Mouse (Mus musculus): ENCODE measurements around the gene Dgkd. TPM values are rescaled to one million over a fixed set of nuclear protein-coding genes. Genes with fewer than 3 reads are reported as not detected.

The Dgkd gene
- polyA plus RNA-seq, 1 experiment from 2014 or later = 22.6 TPM

DNA sequence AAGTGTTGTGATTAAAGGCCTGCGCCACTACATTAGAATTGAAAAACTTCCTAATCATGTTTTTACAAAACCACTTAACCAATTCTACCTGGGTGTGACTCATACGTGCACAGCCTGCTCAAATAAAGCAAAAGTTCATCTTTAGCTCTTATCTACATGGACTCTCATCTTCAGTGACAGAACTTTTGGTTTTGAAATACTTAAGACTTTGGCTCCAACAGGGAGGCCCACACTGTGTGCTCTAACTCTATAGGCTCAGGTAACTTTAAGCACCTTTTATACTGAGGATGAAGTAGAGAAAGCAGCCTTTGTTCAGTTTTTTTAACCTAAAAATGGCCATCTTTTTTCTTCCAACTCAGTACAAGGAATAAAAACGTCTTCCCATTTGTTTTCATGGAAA, 100.0 kb downstream of the Dgkd start:
- Histone ChIP-seq H3K4me1 (ENCODE audit: control insufficient read depth, insufficient read depth, low read length) (peaks cover 3% of the 10 kb centered on the region; the same call in 1 of the 2 replicates), H3K27ac (ENCODE audit: low read length) (no peak overlapping the region), H3K36me3 (ENCODE audit: control insufficient read depth, insufficient read depth) (peaks cover 68% of the 10 kb centered on the region), H3K9me3 (replicated peaks; ENCODE audit: control insufficient read depth, low read length) (no peaks in the 10 kb centered on the region), H3K9ac (ENCODE audit: low read length) (no peak overlapping the region), H3K4me3 (ENCODE audit: low read length) (no peak overlapping the region), H3K27me3 (ENCODE audit: control insufficient read depth, insufficient read depth, low read length) (no peaks in the 10 kb centered on the region), H3K4me2 (ENCODE audit: low read depth, low read length) (no peak overlapping the region)
- no peak for ATAC-seq (replicated peaks; ENCODE audit: extremely low read depth, insufficient read depth, low FRiP score)
- 82% methylated on average over 3 of the region's 3 CpGs for WGBS

DNA sequence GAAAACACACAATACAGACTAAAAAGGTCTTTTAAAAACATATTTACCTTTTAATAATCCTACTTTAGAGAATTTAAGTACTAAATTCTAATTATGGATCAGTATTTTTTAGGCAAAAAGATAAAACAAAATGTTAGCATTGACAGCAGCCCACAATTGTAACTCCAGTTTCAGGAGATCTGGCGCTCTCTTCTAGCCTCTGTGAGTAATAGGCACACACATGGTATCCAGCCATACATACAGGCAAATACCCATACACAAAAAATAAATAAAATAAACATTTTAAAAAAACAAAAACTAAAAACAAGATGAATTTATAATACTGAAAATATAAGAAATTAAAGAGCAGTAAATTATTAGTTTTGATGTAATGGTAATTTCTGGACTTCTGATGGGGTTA, 105.8 kb downstream of the Dgkd start:
- 96% methylated on average over 1 of the region's 1 CpGs for WGBS
- Histone ChIP-seq H3K9ac (ENCODE audit: low read length) (no peak overlapping the region), H3K27ac (ENCODE audit: low read length) (no peak overlapping the region), H3K4me2 (ENCODE audit: low read depth, low read length) (no peak overlapping the region), H3K4me1 (ENCODE audit: control insufficient read depth, insufficient read depth, low read length) (no peaks in the 10 kb centered on the region; the same call in 1 of the 2 replicates), H3K27me3 (ENCODE audit: control insufficient read depth, insufficient read depth, low read length) (no peaks in the 10 kb centered on the region), H3K36me3 (ENCODE audit: control insufficient read depth, insufficient read depth) (peaks cover 39% of the 10 kb centered on the region), H3K4me3 (ENCODE audit: low read length) (no peak overlapping the region), H3K9me3 (replicated peaks; ENCODE audit: control insufficient read depth, low read length) (no peaks in the 10 kb centered on the region)
- no peak for ATAC-seq (replicated peaks; ENCODE audit: extremely low read depth, insufficient read depth, low FRiP score)

DNA sequence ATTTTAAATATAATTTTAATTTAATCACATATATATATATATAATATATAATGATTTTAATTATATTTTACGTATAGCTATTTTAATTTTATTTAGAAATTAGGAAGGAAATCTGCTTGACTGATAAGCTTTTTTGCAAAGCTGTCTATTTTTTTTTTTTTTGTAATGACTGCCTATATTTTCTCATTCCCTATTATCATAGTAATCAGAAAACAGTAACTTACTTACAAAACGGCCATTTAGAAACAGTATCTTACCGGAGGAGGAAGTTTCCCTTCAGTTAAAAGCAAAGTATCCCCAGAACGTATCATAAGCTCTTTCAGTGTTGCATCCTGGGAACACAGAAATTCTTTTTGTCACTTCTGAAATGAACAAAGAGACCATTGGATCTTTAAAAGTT, 106.4 kb downstream of the Dgkd start:
- Histone ChIP-seq H3K4me3 (ENCODE audit: low read length) (no peak overlapping the region), H3K4me1 (ENCODE audit: control insufficient read depth, insufficient read depth, low read length) (no peaks in the 10 kb centered on the region; the same call in 1 of the 2 replicates), H3K27me3 (ENCODE audit: control insufficient read depth, insufficient read depth, low read length) (no peaks in the 10 kb centered on the region), H3K9me3 (replicated peaks; ENCODE audit: control insufficient read depth, low read length) (no peaks in the 10 kb centered on the region), H3K36me3 (ENCODE audit: control insufficient read depth, insufficient read depth) (peaks cover 45% of the 10 kb centered on the region), H3K27ac (ENCODE audit: low read length) (no peak overlapping the region), H3K9ac (ENCODE audit: low read length) (no peak overlapping the region), H3K4me2 (ENCODE audit: low read depth, low read length) (no peak overlapping the region)
- WGBS = 69% methylated on average over 4 of the region's 4 CpGs
- no peak for ATAC-seq (replicated peaks; ENCODE audit: extremely low read depth, insufficient read depth, low FRiP score)

DNA sequence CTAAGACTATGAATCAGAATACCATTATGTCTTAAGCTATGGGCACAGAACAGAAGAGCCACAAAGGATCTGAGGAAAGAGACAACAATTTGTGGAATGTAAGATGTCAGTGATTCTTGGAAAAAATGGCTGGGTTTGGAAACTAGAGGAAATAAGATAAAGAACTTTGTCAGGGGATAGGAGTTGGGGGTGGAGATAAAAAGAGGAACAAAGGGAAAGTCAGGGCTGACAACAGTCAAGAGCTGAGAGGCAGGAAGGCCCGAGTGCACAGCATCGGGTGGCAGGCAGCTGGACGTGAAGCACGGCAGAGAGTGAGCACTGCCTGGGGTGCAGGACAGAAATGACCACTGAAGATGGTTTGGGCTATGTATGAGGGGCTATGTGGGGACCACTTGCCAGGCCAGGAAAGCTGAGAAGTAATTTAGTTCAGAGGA, 106.9 kb downstream of the Dgkd start:
- Histone ChIP-seq H3K4me2 (ENCODE audit: low read depth, low read length) (no peak overlapping the region), H3K27ac (ENCODE audit: low read length) (no peak overlapping the region), H3K9me3 (replicated peaks; ENCODE audit: control insufficient read depth, low read length) (no peaks in the 10 kb centered on the region), H3K27me3 (ENCODE audit: control insufficient read depth, insufficient read depth, low read length) (no peaks in the 10 kb centered on the region), H3K4me1 (ENCODE audit: control insufficient read depth, insufficient read depth, low read length) (no peaks in the 10 kb centered on the region; the same call in 1 of the 2 replicates), H3K9ac (ENCODE audit: low read length) (no peak overlapping the region), H3K36me3 (ENCODE audit: control insufficient read depth, insufficient read depth) (peaks cover 47% of the 10 kb centered on the region), H3K4me3 (ENCODE audit: low read length) (no peak overlapping the region)
- WGBS = 18% methylated on average over 4 of the region's 4 CpGs
- ATAC-seq (replicated peaks; ENCODE audit: extremely low read depth, insufficient read depth, low FRiP score) = no peak

DNA sequence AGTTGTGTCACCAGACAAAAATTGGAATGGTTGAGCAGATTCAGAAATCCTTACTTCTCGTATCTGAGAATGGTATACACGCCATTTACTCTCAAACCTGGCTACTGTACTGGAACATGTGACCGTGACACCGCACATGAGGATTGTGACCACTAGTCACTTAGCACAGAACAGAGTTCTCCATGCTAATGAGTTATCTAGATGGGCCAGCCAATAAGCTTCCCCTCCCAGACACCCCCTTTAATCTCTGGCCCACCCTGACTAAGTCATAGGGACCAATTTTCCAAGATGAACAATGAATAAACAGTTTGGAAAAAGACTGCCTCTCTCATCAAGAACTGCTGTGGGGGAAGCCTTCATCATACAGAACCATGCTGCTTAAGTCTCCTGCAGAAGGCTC, 107.7 kb downstream of the Dgkd start:
- no peak for ATAC-seq (replicated peaks; ENCODE audit: extremely low read depth, insufficient read depth, low FRiP score)
- Histone ChIP-seq H3K27ac (ENCODE audit: low read length) (no peak overlapping the region), H3K4me2 (ENCODE audit: low read depth, low read length) (no peak overlapping the region), H3K27me3 (ENCODE audit: control insufficient read depth, insufficient read depth, low read length) (no peaks in the 10 kb centered on the region), H3K4me3 (ENCODE audit: low read length) (no peak overlapping the region), H3K4me1 (ENCODE audit: control insufficient read depth, insufficient read depth, low read length) (no peaks in the 10 kb centered on the region; the same call in 1 of the 2 replicates), H3K9me3 (replicated peaks; ENCODE audit: control insufficient read depth, low read length) (no peaks in the 10 kb centered on the region), H3K36me3 (ENCODE audit: control insufficient read depth, insufficient read depth) (peaks cover 40% of the 10 kb centered on the region), H3K9ac (ENCODE audit: low read length) (no peak overlapping the region)
- 93% methylated on average over 4 of the region's 4 CpGs for WGBS

- 49% methylated on average over 2 of the region's 2 CpGs for WGBS
Measured at GRCm38 (mm10) chr1:87961459-87962167, 108.5 kb downstream of the Dgkd start.

DNA sequence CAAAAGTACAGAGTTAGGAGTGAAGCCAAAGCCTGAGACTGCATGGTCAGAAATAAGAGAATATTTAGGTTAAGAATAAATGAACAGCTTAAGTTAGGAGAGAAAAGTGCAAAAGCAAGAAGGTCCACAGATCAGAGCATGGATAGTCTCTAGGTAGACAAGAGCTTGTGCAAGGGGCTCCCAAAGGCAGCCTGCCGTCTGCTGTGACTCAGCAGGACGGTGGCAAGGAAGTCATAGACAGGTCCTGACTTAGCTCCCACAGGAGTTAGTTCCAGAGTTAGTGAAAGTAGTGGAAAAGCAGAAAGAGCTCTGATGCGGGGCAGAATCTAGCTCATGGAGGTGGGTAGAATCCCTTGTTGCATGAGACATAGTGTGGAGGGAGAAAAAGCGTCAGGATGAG, 117.3 kb downstream of the Dgkd start:
- Histone ChIP-seq H3K4me1 (ENCODE audit: control insufficient read depth, insufficient read depth, low read length) (no peaks in the 10 kb centered on the region), H3K36me3 (ENCODE audit: control insufficient read depth, insufficient read depth) (peaks cover 41% of the 10 kb centered on the region), H3K4me2 (ENCODE audit: low read depth, low read length) (no peak overlapping the region), H3K9me3 (replicated peaks; ENCODE audit: control insufficient read depth, low read length) (no peaks in the 10 kb centered on the region), H3K9ac (ENCODE audit: low read length) (no peak overlapping the region), H3K4me3 (ENCODE audit: low read length) (no peak overlapping the region), H3K27me3 (ENCODE audit: control insufficient read depth, insufficient read depth, low read length) (no peaks in the 10 kb centered on the region), H3K27ac (ENCODE audit: low read length) (no peak overlapping the region)
- ATAC-seq (replicated peaks; ENCODE audit: extremely low read depth, insufficient read depth, low FRiP score) = no peak
- 77% methylated on average over 4 of the region's 4 CpGs for WGBS

More at GRCm38 (mm10) chr1:87961459-87962167, 108.5 kb downstream of the Dgkd start:
- H3K27me3 ChIP-seq (ENCODE audit: control insufficient read depth, insufficient read depth, low read length) = no peaks in the 10 kb centered on the region
- H3K4me1 ChIP-seq (ENCODE audit: control insufficient read depth, insufficient read depth, low read length) = no peaks in the 10 kb centered on the region; the same call in 1 of the 2 replicates
- H3K4me2 ChIP-seq (ENCODE audit: low read depth, low read length) = no peak overlapping the region
- H3K9ac ChIP-seq (ENCODE audit: low read length) = no peak overlapping the region
- no peak overlapping the region for H3K4me3 ChIP-seq (ENCODE audit: low read length)
- ATAC-seq (replicated peaks; ENCODE audit: extremely low read depth, insufficient read depth, low FRiP score) = no peak
- no peak overlapping the region for H3K27ac ChIP-seq (ENCODE audit: low read length)
- H3K9me3 ChIP-seq (replicated peaks; ENCODE audit: control insufficient read depth, low read length) = no peaks in the 10 kb centered on the region
- peaks cover 35% of the 10 kb centered on the region for H3K36me3 ChIP-seq (ENCODE audit: control insufficient read depth, insufficient read depth)

GRCm38 (mm10) chr1:87982291-87982690, 129.2 kb downstream of the Dgkd start:
- H3K9ac ChIP-seq (ENCODE audit: low read length) = no peak overlapping the region
- no peak overlapping the region for H3K27ac ChIP-seq (ENCODE audit: low read length)
- H3K36me3 ChIP-seq (ENCODE audit: control insufficient read depth, insufficient read depth) = peaks cover 54% of the 10 kb centered on the region
- H3K9me3 ChIP-seq (replicated peaks; ENCODE audit: control insufficient read depth, low read length) = no peaks in the 10 kb centered on the region
- no peaks in the 10 kb centered on the region for H3K4me1 ChIP-seq (ENCODE audit: control insufficient read depth, insufficient read depth, low read length)
- WGBS = 84% methylated on average over 4 of the region's 4 CpGs
- no peak overlapping the region for H3K4me3 ChIP-seq (ENCODE audit: low read length)
- no peak overlapping the region for H3K4me2 ChIP-seq (ENCODE audit: low read depth, low read length)
- ATAC-seq (replicated peaks; ENCODE audit: extremely low read depth, insufficient read depth, low FRiP score) = no peak
- no peaks in the 10 kb centered on the region for H3K27me3 ChIP-seq (ENCODE audit: control insufficient read depth, insufficient read depth, low read length)

DNA sequence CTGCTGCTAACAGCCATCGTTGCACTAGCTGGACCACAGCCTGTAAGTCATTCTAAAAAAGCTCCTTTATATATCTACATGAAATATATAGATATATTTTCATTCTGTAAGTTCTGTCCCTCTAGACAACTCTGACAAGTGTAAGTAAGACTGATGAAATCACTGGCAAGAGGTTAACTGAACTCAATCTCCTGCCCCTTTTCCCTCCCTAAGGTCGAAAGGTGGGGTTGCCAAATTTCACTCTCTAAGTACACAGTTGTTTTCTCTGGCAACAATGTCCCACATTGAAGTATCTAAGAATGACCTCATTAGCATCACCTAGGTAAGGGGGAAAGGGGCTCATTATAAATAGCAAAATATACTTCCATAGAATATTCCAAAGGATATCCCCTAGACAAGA, 139.6 kb downstream of the Dgkd start:
- WGBS = 96% methylated on average over 2 of the region's 2 CpGs
- H3K4me1 ChIP-seq (ENCODE audit: control insufficient read depth, insufficient read depth, low read length) = no peaks in the 10 kb centered on the region
- H3K27me3 ChIP-seq (ENCODE audit: control insufficient read depth, insufficient read depth, low read length) = no peaks in the 10 kb centered on the region
- H3K9me3 ChIP-seq (replicated peaks; ENCODE audit: control insufficient read depth, low read length) = no peaks in the 10 kb centered on the region
- H3K27ac ChIP-seq (ENCODE audit: low read length) = no peak overlapping the region
- peaks cover 42% of the 10 kb centered on the region for H3K36me3 ChIP-seq (ENCODE audit: control insufficient read depth, insufficient read depth)
- no peak overlapping the region for H3K4me2 ChIP-seq (ENCODE audit: low read depth, low read length)
- H3K4me3 ChIP-seq (ENCODE audit: low read length) = no peak overlapping the region
- no peak for ATAC-seq (replicated peaks; ENCODE audit: extremely low read depth, insufficient read depth, low FRiP score)
- no peak overlapping the region for H3K9ac ChIP-seq (ENCODE audit: low read length)

Measured in heart, embryonic 16.5 days (tissue).